Mouse (Mus musculus): ENCODE measurements around the gene Galnt17. TPM values are rescaled to one million over a fixed set of nuclear protein-coding genes. Genes with fewer than 3 reads are reported as not detected.

The Galnt17 gene
- polyA plus RNA-seq, 1 experiment from 2014 or later = 5.1 TPM

GRCm38 (mm10) chr5:131236906-131237305, 71.4 kb downstream of the Galnt17 start:
- no peak overlapping the region for H3K9ac ChIP-seq (replicated peaks)
- no peaks in the 10 kb centered on the region for H3K27me3 ChIP-seq
- ATAC-seq = no peak
- no peak overlapping the region for H3K4me2 ChIP-seq (replicated peaks)
- no peak overlapping the region for H3K4me3 ChIP-seq (replicated peaks)
- no peaks in the 10 kb centered on the region for H3K4me1 ChIP-seq (replicated peaks)
- no peak overlapping the region for H3K27ac ChIP-seq
- WGBS = 89% methylated on average over 8 of the region's 8 CpGs
- H3K36me3 ChIP-seq = no peaks in the 10 kb centered on the region
- H3K9me3 ChIP-seq = no peaks in the 10 kb centered on the region

- 92% methylated on average over 8 of the region's 8 CpGs for WGBS
- ATAC-seq = no peak
These were observed 74.5 kb downstream of the Galnt17 start for GRCm38 (mm10) chr5:131233828-131234227.

GRCm38 (mm10) chr5:131231060-131231459, 77.2 kb downstream of the Galnt17 start:
- Histone ChIP-seq H3K4me3 (replicated peaks) (no peak overlapping the region), H3K27ac (no peak overlapping the region), H3K27me3 (no peaks in the 10 kb centered on the region), H3K4me2 (replicated peaks) (no peak overlapping the region), H3K9ac (replicated peaks) (no peak overlapping the region), H3K4me1 (replicated peaks) (no peaks in the 10 kb centered on the region), H3K36me3 (no peaks in the 10 kb centered on the region), H3K9me3 (no peaks in the 10 kb centered on the region)
- 77% methylated on average over 11 of the region's 11 CpGs for WGBS
- ATAC-seq = no peak

More at GRCm38 (mm10) chr5:131233828-131234227, 74.5 kb downstream of the Galnt17 start:
- Histone ChIP-seq H3K27ac (no peak overlapping the region), H3K9me3 (no peaks in the 10 kb centered on the region), H3K36me3 (no peaks in the 10 kb centered on the region), H3K4me2 (replicated peaks) (no peak overlapping the region), H3K4me1 (replicated peaks) (no peaks in the 10 kb centered on the region), H3K27me3 (no peaks in the 10 kb centered on the region), H3K4me3 (replicated peaks) (no peak overlapping the region), H3K9ac (replicated peaks) (no peak overlapping the region)

- Histone ChIP-seq H3K4me1 (replicated peaks) (no peaks in the 10 kb centered on the region), H3K4me2 (replicated peaks) (no peak overlapping the region), H3K27me3 (no peaks in the 10 kb centered on the region), H3K36me3 (no peaks in the 10 kb centered on the region), H3K4me3 (replicated peaks) (no peak overlapping the region), H3K27ac (no peak overlapping the region), H3K9me3 (no peaks in the 10 kb centered on the region), H3K9ac (replicated peaks) (no peak overlapping the region)
- no peak for ATAC-seq
- WGBS = 88% methylated on average over 10 of the region's 10 CpGs
These were observed 78.6 kb downstream of the Galnt17 start for GRCm38 (mm10) chr5:131229744-131230143.

- Histone ChIP-seq H3K36me3 (no peaks in the 10 kb centered on the region), H3K4me3 (replicated peaks) (no peak overlapping the region), H3K9me3 (no peaks in the 10 kb centered on the region), H3K4me1 (replicated peaks) (no peaks in the 10 kb centered on the region), H3K27me3 (no peaks in the 10 kb centered on the region), H3K27ac (no peak overlapping the region), H3K9ac (replicated peaks) (no peak overlapping the region), H3K4me2 (replicated peaks) (no peak overlapping the region)
- WGBS = 58% methylated on average over 1 of the region's 1 CpGs
- ATAC-seq = no peak
These were observed 84.9 kb downstream of the Galnt17 start for GRCm38 (mm10) chr5:131223416-131223815.

- no peak overlapping the region for H3K9ac ChIP-seq (replicated peaks)
- no peaks in the 10 kb centered on the region for H3K4me1 ChIP-seq (replicated peaks)
- H3K36me3 ChIP-seq = no peaks in the 10 kb centered on the region
- no peak overlapping the region for H3K4me3 ChIP-seq (replicated peaks)
- H3K27ac ChIP-seq = no peak overlapping the region
- WGBS = 88% methylated on average over 10 of the region's 10 CpGs
- no peaks in the 10 kb centered on the region for H3K27me3 ChIP-seq
- H3K4me2 ChIP-seq (replicated peaks) = no peak overlapping the region
- ATAC-seq = no peak
- H3K9me3 ChIP-seq = no peaks in the 10 kb centered on the region; the same call in 1 of the 2 replicates
These were observed 85.6 kb downstream of the Galnt17 start for GRCm38 (mm10) chr5:131222498-131223244.

GRCm38 (mm10) chr5:131218221-131218620, 90.1 kb downstream of the Galnt17 start:
- ATAC-seq = no peak
- H3K9ac ChIP-seq (replicated peaks) = no peak overlapping the region
- no peaks in the 10 kb centered on the region for H3K27me3 ChIP-seq
- H3K9me3 ChIP-seq = no peaks in the 10 kb centered on the region; the same call in 1 of the 2 replicates
- no peak overlapping the region for H3K4me2 ChIP-seq (replicated peaks)
- no peaks in the 10 kb centered on the region for H3K4me1 ChIP-seq (replicated peaks)
- no peak overlapping the region for H3K27ac ChIP-seq
- WGBS = 80% methylated on average over 3 of the region's 3 CpGs
- H3K36me3 ChIP-seq = no peaks in the 10 kb centered on the region
- no peak overlapping the region for H3K4me3 ChIP-seq (replicated peaks)

GRCm38 (mm10) chr5:131211618-131212017, 96.7 kb downstream of the Galnt17 start:
- H3K4me2 ChIP-seq (replicated peaks) = no peak overlapping the region
- H3K27me3 ChIP-seq = no peaks in the 10 kb centered on the region
- no peak overlapping the region for H3K9ac ChIP-seq (replicated peaks)
- no peak overlapping the region for H3K4me3 ChIP-seq (replicated peaks)
- no peak for ATAC-seq
- H3K4me1 ChIP-seq (replicated peaks) = no peaks in the 10 kb centered on the region
- H3K27ac ChIP-seq = no peak overlapping the region
- H3K36me3 ChIP-seq = no peaks in the 10 kb centered on the region
- WGBS = 54% methylated on average over 3 of the region's 3 CpGs
- H3K9me3 ChIP-seq = no peaks in the 10 kb centered on the region

GRCm38 (mm10) chr5:131201146-131201545, 107.2 kb downstream of the Galnt17 start:
- WGBS = 61% methylated on average over 2 of the region's 2 CpGs
- ATAC-seq = no peak
- no peaks in the 10 kb centered on the region for H3K9me3 ChIP-seq
- no peaks in the 10 kb centered on the region for H3K27me3 ChIP-seq
- no peak overlapping the region for H3K27ac ChIP-seq
- H3K4me3 ChIP-seq (replicated peaks) = no peak overlapping the region
- H3K4me1 ChIP-seq (replicated peaks) = no peaks in the 10 kb centered on the region
- H3K36me3 ChIP-seq = no peaks in the 10 kb centered on the region
- H3K4me2 ChIP-seq (replicated peaks) = no peak overlapping the region
- no peak overlapping the region for H3K9ac ChIP-seq (replicated peaks)

GRCm38 (mm10) chr5:131192311-131192710, 116.0 kb downstream of the Galnt17 start:
- no peak overlapping the region for H3K27ac ChIP-seq
- no peak overlapping the region for H3K9ac ChIP-seq (replicated peaks)
- WGBS = 83% methylated on average over 3 of the region's 3 CpGs
- ATAC-seq = no peak
- no peaks in the 10 kb centered on the region for H3K9me3 ChIP-seq
- H3K4me2 ChIP-seq (replicated peaks) = no peak overlapping the region
- no peak overlapping the region for H3K4me3 ChIP-seq (replicated peaks)
- no peaks in the 10 kb centered on the region for H3K36me3 ChIP-seq
- H3K27me3 ChIP-seq = no peaks in the 10 kb centered on the region
- H3K4me1 ChIP-seq (replicated peaks) = no peaks in the 10 kb centered on the region

- no peaks in the 10 kb centered on the region for H3K27me3 ChIP-seq
- no peak overlapping the region for H3K9ac ChIP-seq (replicated peaks)
- no peak overlapping the region for H3K4me2 ChIP-seq (replicated peaks)
- no peak overlapping the region for H3K4me3 ChIP-seq (replicated peaks)
- ATAC-seq = no peak
- no peaks in the 10 kb centered on the region for H3K36me3 ChIP-seq
- no peak overlapping the region for H3K27ac ChIP-seq
- H3K9me3 ChIP-seq = no peaks in the 10 kb centered on the region
- H3K4me1 ChIP-seq (replicated peaks) = no peaks in the 10 kb centered on the region
These were observed 123.7 kb downstream of the Galnt17 start for GRCm38 (mm10) chr5:131184566-131184965.

- Histone ChIP-seq H3K4me3 (replicated peaks) (no peak overlapping the region), H3K4me2 (replicated peaks) (no peak overlapping the region), H3K9ac (replicated peaks) (no peak overlapping the region), H3K4me1 (replicated peaks) (peaks cover 12% of the 10 kb centered on the region), H3K36me3 (no peaks in the 10 kb centered on the region), H3K9me3 (no peaks in the 10 kb centered on the region), H3K27ac (no peak overlapping the region), H3K27me3 (no peaks in the 10 kb centered on the region)
- no peak for ATAC-seq
- 96% methylated on average over 1 of the region's 1 CpGs for whole genome bisulfite sequencing
These were observed 127.1 kb downstream of the Galnt17 start for GRCm38 (mm10) chr5:131181231-131181630.

- H3K27ac ChIP-seq = no peak overlapping the region
- no peak overlapping the region for H3K9ac ChIP-seq (replicated peaks)
- H3K36me3 ChIP-seq = no peaks in the 10 kb centered on the region
- no peaks in the 10 kb centered on the region for H3K27me3 ChIP-seq
- 100% methylated on average over 1 of the region's 1 CpGs for WGBS
- no peaks in the 10 kb centered on the region for H3K9me3 ChIP-seq
- no peak for ATAC-seq
- H3K4me1 ChIP-seq (replicated peaks) = peaks cover 12% of the 10 kb centered on the region
- H3K4me3 ChIP-seq (replicated peaks) = no peak overlapping the region
- no peak overlapping the region for H3K4me2 ChIP-seq (replicated peaks)
These were observed 127.5 kb downstream of the Galnt17 start for GRCm38 (mm10) chr5:131180756-131181155.
